Comparison of ENCODE assay signal across 13 mouse cellular contexts in genomic region chr2:156937795-156938194, GRCm38 (mm10). TPM values are rescaled to one million over a fixed set of nuclear protein-coding genes. Genes with fewer than 3 reads are reported as not detected.
DNase-seq lines count a peak whose midpoint lies in the region; ATAC-seq and TF ChIP-seq lines count a peak whose summit lies in the region.
"Had no signal": no experiment of that assay in that cellular context is flagged by ENCODE, and none has a peak within 500 bp of the region (broad histone marks: within the 10 kb centered on the region; RNA-seq: fewer than 3 reads in every experiment).

No protein-coding gene starts in this region.

- DNase-seq in forebrain, postnatal 0 days: peak; percentile 37
- DNase-seq in forebrain, embryonic 14.5 days (ENCODE audit: low spot score): no peak
- DNase-seq in 3T3-L1 (ENCODE audit: low read depth, low spot score): peak; percentile 67
- peak; percentile 41 to 44 for DNase-seq in frontal cortex, postnatal 14 days (ENCODE audit: low spot score in 2 of 2)
- DNase-seq in right cerebral cortex, adult 2 months (ENCODE audit: low spot score in 2 of 2): peak; percentile 74
- DNase-seq in urinary bladder, postnatal 36 days (ENCODE audit: low spot score in 2 of 2): no peak
- DNase-seq in adrenal gland, postnatal 4 days (ENCODE audit: low spot score in 2 of 2): no peak
- DNase-seq in midbrain, embryonic 10.5 days (ENCODE audit: low spot score): no peak
- DNase-seq: heart, postnatal 36 days; kidney, adult 18-20 months; lung, adult 18-20 months; thymus, postnatal 36 days had no signal

- no peaks in the 10 kb centered on the region for H3K27me3 ChIP-seq in forebrain, postnatal 0 days (ENCODE audit: insufficient read depth, low read length)
- no peaks in the 10 kb centered on the region for H3K27me3 ChIP-seq in forebrain, embryonic 14.5 days (replicated peaks; ENCODE audit: control insufficient read depth, insufficient read depth, low read length)
- H3K27me3 ChIP-seq in midbrain, embryonic 10.5 days (ENCODE audit: low read depth, poor library complexity, severe bottlenecking): no peaks in the 10 kb centered on the region
- H3K27me3 ChIP-seq: forebrain, embryonic 12.5 days had no signal

- ATAC-seq in forebrain, postnatal 0 days: no peak
- ATAC-seq in forebrain, embryonic 14.5 days: no peak

- TF ChIP-seq CTCF in forebrain, postnatal 0 days (IDR thresholded peaks at IDR 0.05; ENCODE audit: low read depth): no peak

- 81% methylated on average over 2 of the region's 2 CpGs for WGBS in forebrain, postnatal 0 days
- WGBS in forebrain, embryonic 14.5 days: 89% methylated on average over 2 of the region's 2 CpGs
- WGBS in midbrain, embryonic 10.5 days: 88% methylated on average over 2 of the region's 2 CpGs

- H3K4me2 ChIP-seq in forebrain, postnatal 0 days (ENCODE audit: low read depth): no peak overlapping the region
- H3K4me2 ChIP-seq in forebrain, embryonic 14.5 days (ENCODE audit: low read length): no peak overlapping the region
- H3K4me2 ChIP-seq: forebrain, embryonic 12.5 days had no signal

- no peak overlapping the region for H3K4me3 ChIP-seq in forebrain, postnatal 0 days (ENCODE audit: low read depth, low read length)
- H3K4me3 ChIP-seq in forebrain, embryonic 14.5 days (ENCODE audit: low read depth, low read length): no peak overlapping the region
- no peak overlapping the region for H3K4me3 ChIP-seq in midbrain, embryonic 10.5 days
- H3K4me3 ChIP-seq: forebrain, embryonic 12.5 days had no signal

- H3K4me1 ChIP-seq in forebrain, postnatal 0 days (ENCODE audit: insufficient read depth): no peaks in the 10 kb centered on the region
- no peaks in the 10 kb centered on the region for H3K4me1 ChIP-seq in forebrain, embryonic 14.5 days (ENCODE audit: control insufficient read depth, insufficient read depth, low read length)
- no peaks in the 10 kb centered on the region for H3K4me1 ChIP-seq in midbrain, embryonic 10.5 days
- H3K4me1 ChIP-seq: forebrain, embryonic 12.5 days had no signal

- peak overlapping the region; percentile 29; the same call in 1 of the 2 replicates for H3K27ac ChIP-seq in forebrain, postnatal 0 days (ENCODE audit: low read depth, low read length)
- no peak overlapping the region for H3K27ac ChIP-seq in forebrain, embryonic 14.5 days (ENCODE audit: low read depth, low read length)
- no peak overlapping the region for H3K27ac ChIP-seq in midbrain, embryonic 10.5 days (replicated peaks)
- H3K27ac ChIP-seq: forebrain, embryonic 12.5 days had no signal

- H3K36me3 ChIP-seq in forebrain, postnatal 0 days (ENCODE audit: insufficient read depth): peaks cover 43% of the 10 kb centered on the region
- peaks cover 36% of the 10 kb centered on the region for H3K36me3 ChIP-seq in forebrain, embryonic 14.5 days (ENCODE audit: control insufficient read depth, insufficient read depth, low read length)
- peaks cover 10% of the 10 kb centered on the region for H3K36me3 ChIP-seq in midbrain, embryonic 10.5 days

- H3K9me3 ChIP-seq in forebrain, postnatal 0 days (ENCODE audit: low read length): no peaks in the 10 kb centered on the region
- no peaks in the 10 kb centered on the region for H3K9me3 ChIP-seq in forebrain, embryonic 14.5 days (replicated peaks; ENCODE audit: control insufficient read depth, low read length)
- no peaks in the 10 kb centered on the region for H3K9me3 ChIP-seq in midbrain, embryonic 10.5 days (replicated peaks)
- H3K9me3 ChIP-seq: forebrain, embryonic 12.5 days had no signal

- H3K9ac ChIP-seq in forebrain, postnatal 0 days: no peak overlapping the region
- H3K9ac ChIP-seq in forebrain, embryonic 14.5 days (ENCODE audit: low read length): no peak overlapping the region
- H3K9ac ChIP-seq: forebrain, embryonic 12.5 days had no signal

RNA-seq across cellular contexts. Expression of gene Sla2, which starts 50.8 kb away (rescaled TPM):
- not detected in 2 replicates for total RNA-seq in forebrain, postnatal 0 days (2014; rRNA removed)
- 0.14 and 0.19 TPM in 2 replicates for polyA plus RNA-seq in forebrain, postnatal 0 days (2015; fragmentation: Nextera tagmentation; extraction: Ambion mirVana)
- polyA plus RNA-seq in forebrain, embryonic 14.5 days (2014; fragmentation: Nextera tagmentation; extraction: Ambion mirVana): 0.09 and 0.11 TPM in 2 replicates
- total RNA-seq in adrenal gland, postnatal 4 days (2021): not detected
- 0.55 and 0.67 TPM in 2 replicates for polyA plus RNA-seq in midbrain, embryonic 10.5 days (2016; fragmentation: Nextera tagmentation; extraction: Ambion mirVana)
- total RNA-seq: heart, postnatal 36 days had no signal

RNA-seq across cellular contexts. Expression of gene Ndrg3, which starts 54.1 kb away (rescaled TPM):
- total RNA-seq in forebrain, postnatal 0 days (2014; rRNA removed): 147 and 168 TPM in 2 replicates
- polyA plus RNA-seq in forebrain, postnatal 0 days (2015; fragmentation: Nextera tagmentation; extraction: Ambion mirVana): 151 and 161 TPM in 2 replicates
- polyA plus RNA-seq in forebrain, embryonic 14.5 days (2014; fragmentation: Nextera tagmentation; extraction: Ambion mirVana): 93.6 and 106 TPM in 2 replicates
- total RNA-seq in adrenal gland, postnatal 4 days (2021): 10 to 100 TPM; 47.2 to 47.9 TPM
- polyA plus RNA-seq in midbrain, embryonic 10.5 days (2016; fragmentation: Nextera tagmentation; extraction: Ambion mirVana): 43.5 and 46.0 TPM in 2 replicates

Comparison
In these comparisons a context has a peak if more than half of its experiments do, and no peak if none do; other contexts are left out.
1. DNase-seq: peak in forebrain, postnatal 0 days (single experiment), 3T3-L1 (single experiment), frontal cortex, postnatal 14 days (2 of 2) and right cerebral cortex, adult 2 months (2 of 2); none in forebrain, embryonic 14.5 days (single experiment), urinary bladder, postnatal 36 days (0 of 2), adrenal gland, postnatal 4 days (0 of 2) and midbrain, embryonic 10.5 days (single experiment).